Mouse (Mus musculus): Measurements from ENCODE around the gene Thra. TPM values are rescaled to one million over a fixed set of nuclear protein-coding genes. Genes with fewer than 3 reads are reported as not detected.

Gene Thra
- total RNA-seq, 2 experiments from 2014 or later: 172 to 190 TPM

- intact Hi-C loops (cut with DNase I): no loop called here
- DNase-seq: peak; percentile 73 to 79
Measured at GRCm38 (mm10) chr11:98742397-98743291, 2.2 kb downstream of the Thra start.

- intact Hi-C loops (cut with DNase I): loop anchor here (2.0 kb wide), 1 partner anchor 27 kb away; no protein-coding TSS in a partner anchor
- peak; percentile 87 to 88 for DNase-seq
Measured at GRCm38 (mm10) chr11:98743655-98744345, 3.4 kb downstream of the Thra start.

DNA sequence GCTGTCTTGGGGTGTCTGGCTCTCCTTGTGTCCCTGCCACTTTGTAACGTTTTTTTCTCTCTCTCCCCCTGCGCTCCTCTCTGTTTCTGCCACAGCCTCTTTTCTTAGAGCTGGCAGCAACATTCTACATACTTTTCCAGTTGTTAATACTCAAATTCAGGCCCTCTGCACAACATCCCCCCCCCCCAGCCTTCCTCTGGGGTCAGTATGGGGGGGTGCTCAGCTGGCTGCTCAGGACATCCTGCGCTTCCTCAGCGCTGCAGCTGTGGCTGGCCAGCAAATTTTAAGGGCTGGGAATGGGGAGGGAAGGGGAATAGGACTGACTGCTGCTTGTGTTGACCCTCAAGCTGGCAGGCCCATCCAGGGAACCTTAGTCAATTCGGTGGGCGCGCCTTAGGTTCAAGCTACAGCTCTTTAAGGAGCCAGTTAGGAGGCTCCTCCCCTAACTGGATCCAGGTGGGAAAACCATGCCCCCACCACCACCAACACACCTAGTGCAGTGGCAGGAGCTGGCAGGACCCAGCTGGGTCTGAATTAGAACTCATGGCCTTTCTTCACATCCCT lies 4.1 kb downstream of the Thra start:
- intact Hi-C loops (cut with DNase I): loop anchor here (2.0 kb wide), 1 partner anchor 26 kb away; no protein-coding TSS in a partner anchor
- peak; percentile 54 to 57 for DNase-seq

GRCm38 (mm10) chr11:98745932-98746853 lies 5.8 kb downstream of the Thra start:
- DNase-seq: peak; percentile 19 to 20
- intact Hi-C loops (cut with DNase I): loop anchor here (2.0 kb wide), 1 partner anchor 25 kb away; no protein-coding TSS in a partner anchor

GRCm38 (mm10) chr11:98746855-98747693 lies 6.6 kb downstream of the Thra start:
- DNase-seq: peak; percentile 85 to 86
- intact Hi-C loops (cut with DNase I): no loop called here

DNA sequence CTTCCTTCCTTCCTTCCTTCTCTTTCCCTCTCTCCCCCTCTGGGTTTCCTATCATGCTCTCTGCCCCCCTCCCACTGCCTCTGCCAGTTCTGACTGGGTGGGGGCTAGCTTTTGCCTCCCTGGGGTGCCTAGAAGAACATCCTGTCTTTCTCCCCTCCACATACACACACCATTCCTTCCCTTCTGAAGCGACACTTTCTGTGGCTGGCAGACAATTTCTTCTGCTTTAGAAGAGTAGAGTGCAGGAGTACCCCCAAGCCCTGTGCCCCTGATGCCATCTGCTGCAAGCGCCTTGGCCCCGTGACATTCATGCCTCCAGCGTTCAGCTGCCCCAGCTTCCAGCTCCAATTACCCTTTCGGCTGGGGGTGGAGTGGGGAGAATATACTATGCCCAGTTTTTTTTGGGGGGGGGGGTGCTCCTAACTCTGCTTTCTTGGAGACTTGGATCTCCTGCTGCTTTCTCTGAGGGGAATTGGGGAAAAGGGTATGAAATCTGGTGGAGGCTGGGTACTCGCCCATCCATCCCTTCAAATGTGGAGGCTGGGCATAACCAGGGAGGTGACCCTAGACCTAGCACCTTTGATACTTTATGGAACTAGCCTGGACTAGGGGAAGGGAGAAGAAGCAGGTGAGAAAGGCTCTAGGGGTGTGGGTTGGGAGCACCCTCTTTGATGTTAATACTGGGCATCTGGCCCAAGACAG lies 7.5 kb downstream of the Thra start:
- peak; percentile 33 to 48 for DNase-seq
- intact Hi-C loops (cut with DNase I): no loop called here

DNA sequence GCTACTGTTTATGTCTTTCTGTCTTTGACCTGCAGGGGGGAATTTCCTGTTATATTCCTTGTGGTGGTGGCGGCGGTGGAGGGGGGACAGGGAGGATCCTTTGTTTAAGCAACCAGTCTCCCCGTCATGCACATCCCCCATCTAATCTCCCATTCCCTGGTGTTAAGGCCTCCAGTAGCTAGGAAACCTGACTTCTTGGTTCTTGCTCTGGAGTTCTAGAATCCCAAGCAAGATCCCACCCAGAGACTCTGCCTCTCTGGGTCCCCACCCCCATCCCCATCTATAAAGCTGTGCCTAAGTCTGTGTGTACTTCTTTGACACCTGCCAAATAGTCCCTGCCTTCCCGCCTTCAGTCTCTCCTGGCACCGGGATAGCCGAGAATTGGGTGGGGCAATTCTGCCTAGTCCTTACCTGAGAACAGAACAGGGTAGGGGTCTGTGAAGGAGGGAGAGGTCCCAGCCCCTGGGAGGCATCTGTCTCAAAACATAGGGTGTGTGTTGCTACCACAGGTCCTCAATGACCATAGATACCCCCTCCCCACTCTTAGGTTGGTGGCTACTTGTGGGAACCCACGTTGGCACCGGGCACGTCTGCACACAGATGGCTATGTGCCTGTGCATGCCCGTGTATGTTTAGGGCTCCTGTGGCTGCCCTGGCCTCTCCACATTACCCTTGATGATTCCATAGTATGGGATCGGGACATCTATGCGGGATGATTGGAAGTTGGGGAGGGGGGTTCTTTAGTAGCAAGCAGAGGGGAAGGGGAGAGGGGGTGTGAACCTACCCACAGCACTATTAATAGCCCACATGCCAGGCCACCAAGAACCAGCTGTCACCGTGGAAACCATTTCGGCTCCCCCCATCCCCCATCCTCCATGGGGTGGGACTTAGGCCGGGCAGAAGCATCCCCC lies 8.3 kb downstream of the Thra start:
- peak; percentile 45 to 60 for DNase-seq
- intact Hi-C loops (cut with DNase I): no loop called here

GRCm38 (mm10) chr11:98749716-98750115 lies 9.3 kb downstream of the Thra start:
- peak; percentile 24 to 32 for DNase-seq
- intact Hi-C loops (cut with DNase I): loop anchor here (5.0 kb wide), 1 partner anchor 37 kb away; no protein-coding TSS in a partner anchor

DNA sequence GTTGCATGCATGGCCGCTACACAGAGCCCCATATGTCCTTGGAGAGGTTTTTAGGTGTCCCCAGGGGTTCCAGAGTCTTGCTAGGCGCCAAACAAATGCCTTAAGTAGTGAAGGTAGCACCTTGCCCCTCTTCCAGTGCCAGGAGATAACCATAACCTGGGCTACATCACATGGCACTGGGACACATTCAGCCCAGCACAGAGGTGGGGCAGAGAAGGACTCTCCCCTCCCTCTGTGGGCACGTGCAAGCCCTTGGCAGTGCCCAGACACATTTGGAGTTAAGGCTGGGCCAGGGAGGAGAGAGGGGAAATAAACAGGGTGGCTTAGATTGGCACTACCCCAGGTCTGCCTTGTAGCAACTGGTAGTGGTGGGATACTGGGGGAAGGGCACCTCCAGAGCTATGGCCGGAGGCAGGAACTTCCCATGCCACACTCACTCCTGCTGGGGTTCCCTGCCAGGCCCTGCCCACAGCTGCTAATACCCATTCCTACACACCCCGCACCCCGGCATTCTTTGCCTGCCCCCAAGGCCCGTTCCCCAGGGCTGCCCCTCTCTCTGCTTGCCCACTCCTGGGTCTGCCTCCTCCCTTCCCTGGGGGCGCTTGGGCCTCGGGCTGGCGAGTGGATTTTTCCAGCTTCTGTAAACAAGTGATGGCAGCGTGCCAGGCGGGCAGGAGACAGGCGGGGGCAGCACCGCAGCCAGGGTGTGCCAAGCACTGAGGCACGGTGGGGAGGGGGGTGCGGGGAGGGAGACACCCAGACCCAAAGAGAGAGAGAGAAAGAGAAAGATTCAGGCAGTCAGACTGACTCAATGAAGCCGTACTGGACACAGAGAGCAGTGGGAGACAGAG lies 10.1 kb downstream of the Thra start:
- peak; percentile 76 to 81 for DNase-seq

GRCm38 (mm10) chr11:98751221-98751782 lies 10.9 kb downstream of the Thra start:
- intact Hi-C loops (cut with DNase I): loop anchor here (5.0 kb wide), 1 partner anchor 39 kb away; no protein-coding TSS in a partner anchor
- peak; percentile 48 to 57 for DNase-seq

More for the DNA sequence above, 10.1 kb downstream of the Thra start:
- intact Hi-C loops (cut with DNase I): loop anchor here (5.0 kb wide), 1 partner anchor 38 kb away; no protein-coding TSS in a partner anchor

DNA sequence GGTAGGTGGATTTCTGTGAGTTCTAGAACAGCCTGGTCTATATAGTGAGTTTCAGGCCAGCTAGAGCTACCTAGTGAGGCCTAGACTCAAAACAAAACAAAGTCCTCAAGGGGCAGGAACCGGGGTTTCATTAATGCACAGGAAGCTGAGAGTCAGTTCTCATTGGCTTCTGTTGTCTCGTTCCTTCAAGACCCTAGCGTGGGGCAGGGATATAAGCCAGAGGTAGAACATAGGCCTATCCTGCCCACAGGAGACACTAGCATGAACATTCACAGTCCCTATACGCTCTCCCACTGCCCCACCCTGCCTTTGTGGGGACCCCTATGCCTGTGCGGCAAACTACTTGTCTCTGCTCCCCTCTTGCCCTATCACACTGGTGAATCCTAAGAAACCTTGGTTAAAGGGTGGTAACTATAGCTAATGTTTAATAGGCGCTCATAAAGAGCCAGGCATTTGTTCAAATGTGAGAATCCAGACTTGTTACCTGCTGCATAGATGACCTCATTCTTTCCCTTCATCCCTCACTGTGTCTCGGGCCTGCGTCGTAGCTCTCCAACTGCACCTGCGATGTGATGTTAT lies 12.2 kb downstream of the Thra start:
- intact Hi-C loops (cut with DNase I): loop anchor here (5.0 kb wide), 1 partner anchor 40 kb away; no protein-coding TSS in a partner anchor
- DNase-seq: no peak

DNA sequence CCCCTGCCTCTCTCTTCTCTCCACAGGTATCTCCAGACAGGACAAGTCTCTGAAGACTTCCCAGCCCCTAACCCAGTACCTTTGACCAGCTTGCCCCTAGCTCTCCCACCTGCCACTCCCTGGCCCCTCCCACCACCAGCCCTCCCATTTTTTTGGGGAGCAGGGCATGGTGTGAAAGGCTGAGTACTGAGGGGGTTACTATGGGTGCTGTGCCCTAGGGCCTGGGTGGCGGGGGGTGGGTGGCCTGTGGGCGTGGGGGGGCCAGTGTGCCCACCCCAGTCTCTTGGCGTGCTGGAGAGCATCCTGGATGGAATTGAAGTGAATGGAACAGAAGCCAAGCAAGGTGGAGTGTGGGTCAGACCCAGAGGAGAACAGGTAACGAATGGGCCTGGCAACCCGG lies 12.8 kb downstream of the Thra start:
- intact Hi-C loops (cut with DNase I): loop anchor here (5.0 kb wide), 1 partner anchor 41 kb away; no protein-coding TSS in a partner anchor
- DNase-seq: peak in 1 of 2 experiments; percentile 4

DNA sequence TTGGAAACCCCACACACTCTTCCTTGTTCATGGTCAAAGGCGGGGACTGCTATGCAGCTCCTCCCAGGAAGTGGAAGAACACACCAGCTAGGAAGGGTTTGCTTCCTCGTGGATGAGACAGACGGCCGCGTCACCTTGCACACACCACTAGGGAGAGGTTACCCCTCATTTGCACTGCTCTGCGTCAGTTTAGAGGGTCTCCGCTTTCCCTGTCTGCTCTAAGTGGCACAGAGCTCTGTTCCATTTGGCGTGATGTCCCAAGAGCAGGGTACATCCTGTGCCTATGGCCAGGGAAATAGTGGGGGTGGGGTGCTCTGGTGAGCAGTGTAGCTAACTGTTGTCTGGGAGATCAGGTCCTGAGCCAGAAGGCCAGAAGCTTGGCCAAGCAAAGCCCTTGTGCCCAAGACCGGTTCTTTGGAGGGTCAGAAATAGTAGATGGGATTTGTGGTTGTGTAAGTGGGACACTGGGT lies 13.7 kb downstream of the Thra start:
- peak in 1 of 2 experiments; percentile 41 for DNase-seq
- intact Hi-C loops (cut with DNase I): loop anchor here (2.0 to 5.0 kb wide), 2 partner anchors 15 to 42 kb away; no protein-coding TSS in a partner anchor

DNA sequence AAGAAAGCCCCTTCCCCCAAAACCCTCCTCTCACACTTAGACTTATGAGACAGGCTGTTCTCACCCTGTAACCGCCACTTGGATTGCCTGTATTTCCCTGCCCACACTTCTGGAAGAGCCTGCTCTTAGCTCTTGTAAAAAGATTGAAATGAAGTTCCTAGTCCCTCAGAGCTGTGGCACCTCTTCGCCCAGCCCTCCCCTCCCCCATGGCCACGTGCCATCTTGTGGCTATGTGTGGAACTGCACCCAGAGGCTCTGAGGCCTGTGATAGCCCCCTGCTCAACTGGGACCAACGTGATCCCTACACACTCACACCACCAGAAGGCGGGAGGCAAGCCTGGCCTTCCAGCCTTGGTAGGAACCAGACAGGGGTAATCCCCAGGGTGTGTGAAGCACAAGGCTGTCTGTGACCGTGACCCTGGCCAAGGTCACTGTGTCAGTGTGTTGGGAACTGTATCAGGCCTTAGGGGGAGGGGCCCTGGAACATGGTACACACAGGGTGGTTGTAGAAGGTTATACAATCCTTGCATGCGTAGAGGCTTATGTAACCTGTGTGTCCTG lies 14.3 kb downstream of the Thra start:
- peak; percentile 81 to 90 for DNase-seq
- intact Hi-C loops (cut with DNase I): loop anchor here (2.0 to 5.0 kb wide), 2 partner anchors 14 to 42 kb away; no protein-coding TSS in a partner anchor
